Mouse (Mus musculus) myocyte (in vitro differentiated cells): Measurements from ENCODE around the gene Pln. TPM values are rescaled to one million over a fixed set of nuclear protein-coding genes. Genes with fewer than 3 reads are reported as not detected.

Experiments used
- H3K27me3 ChIP-seq: one replicate; pipeline ENCODE4 v1.6.1; 2011; ENCODE audit not compliant: control insufficient read depth, insufficient read depth, insufficient read length
- H3K36me3 ChIP-seq: one replicate; pipeline ENCODE4 v1.6.1; 2011; ENCODE audit not compliant: control insufficient read depth, insufficient read depth
- H3K4me2 ChIP-seq: one replicate; pipeline ENCODE4 v1.6.1; 2011; ENCODE audit warnings: low read depth, control low read depth
- H3K4me3 ChIP-seq: one replicate; pipeline ENCODE4 v1.5.1; 2011; ENCODE audit warnings: mild to moderate bottlenecking, control low read depth, moderate library complexity
- H3K79me2 ChIP-seq: one replicate; pipeline ENCODE4 v1.6.1; 2011; ENCODE audit not compliant: control insufficient read depth, insufficient read depth
- H3ac ChIP-seq: one replicate; pipeline ENCODE4 v1.6.1; 2011; ENCODE audit not compliant: control insufficient read depth, insufficient read length
- CEBPB ChIP-seq: IDR thresholded peaks from 2 replicates; pipeline ENCODE4 v1.6.1; 2011; ENCODE audit warnings: mild to moderate bottlenecking, moderate library complexity; ENCODE audit not compliant: poor library complexity, insufficient read depth, severe bottlenecking
- E2F4 ChIP-seq: IDR thresholded peaks from one replicate; pipeline ENCODE4 v1.6.1; 2011; ENCODE audit warnings: mild to moderate bottlenecking, control low read depth, moderate library complexity; ENCODE audit not compliant: insufficient read depth
- MAX ChIP-seq: IDR thresholded peaks from one replicate; pipeline ENCODE4 v1.6.1; 2011; ENCODE audit warnings: low read depth, mild to moderate bottlenecking, control low read depth
- MYOD1 ChIP-seq, 3 experiments: IDR thresholded peaks; one replicate each; pipeline ENCODE4 v1.6.1; 2011; ENCODE audit warnings: control low read depth in 2 of 3, low read depth in 2 of 3, mild to moderate bottlenecking in 2 of 3, moderate library complexity in 1 of 3; ENCODE audit not compliant: insufficient read length in 2 of 3, control insufficient read depth in 1 of 3
- MYOG ChIP-seq, 3 experiments: IDR thresholded peaks; one replicate each; pipeline ENCODE4 v1.6.1; 2011; ENCODE audit warnings: control low read depth in 2 of 3, low read depth in 2 of 3, mild to moderate bottlenecking in 2 of 3; ENCODE audit not compliant: insufficient read length in 2 of 3, control insufficient read depth in 1 of 3, insufficient read depth in 1 of 3
- POLR2A ChIP-seq: IDR thresholded peaks from one replicate; pipeline ENCODE4 v1.6.1; 2011; ENCODE audit warnings: low read depth, mild to moderate bottlenecking, control low read depth, moderate library complexity; ENCODE audit not compliant: insufficient read length
- POLR2AphosphoS2 ChIP-seq: IDR thresholded peaks from one replicate; pipeline ENCODE4 v1.6.1; 2011; ENCODE audit warnings: low read depth, control low read depth; ENCODE audit not compliant: insufficient read length
- REST ChIP-seq: IDR thresholded peaks from one replicate; pipeline ENCODE4 v1.6.1; 2011; ENCODE audit warnings: mild to moderate bottlenecking, control low read depth, moderate library complexity; ENCODE audit not compliant: insufficient read depth, insufficient read length
- SRF ChIP-seq: IDR thresholded peaks from one replicate; pipeline ENCODE4 v1.6.1; 2011; ENCODE audit warnings: low read depth; ENCODE audit not compliant: control insufficient read depth, insufficient read length
- TCF12 ChIP-seq: IDR thresholded peaks from one replicate; pipeline ENCODE4 v1.6.1; 2011; ENCODE audit warnings: mild to moderate bottlenecking, control low read depth; ENCODE audit not compliant: poor library complexity, insufficient read depth, severe bottlenecking
- TCF3 ChIP-seq: IDR thresholded peaks from one replicate; pipeline ENCODE4 v1.6.1; 2011; ENCODE audit warnings: low read depth, control low read depth; ENCODE audit not compliant: insufficient read length
- USF1 ChIP-seq: IDR thresholded peaks from one replicate; pipeline ENCODE4 v1.6.1; 2011; ENCODE audit warnings: low read depth, mild to moderate bottlenecking, control low read depth, moderate library complexity
- polyA plus RNA-seq: library from polyadenylated mRNA; unstranded; fragments of >200 nt; fragmentation: generic; extraction: Trizol; gene quantifications from one replicate; pipeline ENCODE4 v1.2.1, GENCODE M21; 2012; ENCODE audit warnings: missing spikeins

The Pln gene
- 0.56 TPM for polyA plus RNA-seq

- no peaks in the 10 kb centered on the region for H3K36me3 ChIP-seq
- no peaks in the 10 kb centered on the region for H3K27me3 ChIP-seq
- no peak within 1 kb of the TSS for H3K4me3 ChIP-seq
- H3ac ChIP-seq: no peak within 1 kb of the TSS
- no peaks in the 10 kb centered on the region for H3K79me2 ChIP-seq
- no peak within 1 kb of the TSS for H3K4me2 ChIP-seq
- no peak for TF ChIP-seq MYOG (IDR thresholded peaks at IDR 0.05; ENCODE audit: control insufficient read depth in 1 of 3, insufficient read depth in 1 of 3, insufficient read length in 2 of 3, low read depth in 2 of 3)
- no peak for TF ChIP-seq MYOD1 (IDR thresholded peaks at IDR 0.05; ENCODE audit: control insufficient read depth in 1 of 3, insufficient read length in 2 of 3, low read depth in 2 of 3)
- no peak for TF ChIP-seq TCF12
- no peak for TF ChIP-seq POLR2AphosphoS2
- no peak for TF ChIP-seq TCF3
- TF ChIP-seq USF1: no peak
- TF ChIP-seq REST: no peak
- no peak for TF ChIP-seq CEBPB
- TF ChIP-seq E2F4: no peak
- TF ChIP-seq MAX: no peak
- TF ChIP-seq POLR2A: no peak
- TF ChIP-seq SRF: no peak
These were observed at the start of gene Pln for GRCm38 (mm10) chr10:53337162-53337923. TSS of gene Pln (plus strand) at chr10:53337667.

- Histone ChIP-seq H3K4me2 (no peak overlapping the region), H3ac (no peak overlapping the region), H3K4me3 (no peak overlapping the region), H3K36me3 (peaks cover 6% of the 10 kb centered on the region), H3K79me2 (no peaks in the 10 kb centered on the region), H3K27me3 (no peaks in the 10 kb centered on the region)
- no peak for TF ChIP-seq POLR2AphosphoS2
- TF ChIP-seq MYOD1 (IDR thresholded peaks at IDR 0.05; ENCODE audit: control insufficient read depth in 1 of 3, insufficient read length in 2 of 3, low read depth in 2 of 3): no peak
- no peak for TF ChIP-seq CEBPB
- TF ChIP-seq REST: no peak
- no peak for TF ChIP-seq MAX
- no peak for TF ChIP-seq MYOG (IDR thresholded peaks at IDR 0.05; ENCODE audit: control insufficient read depth in 1 of 3, insufficient read depth in 1 of 3, insufficient read length in 2 of 3, low read depth in 2 of 3)
- TF ChIP-seq E2F4: no peak
- TF ChIP-seq USF1: no peak
- TF ChIP-seq TCF3: no peak
- TF ChIP-seq TCF12: no peak
- TF ChIP-seq POLR2A: no peak
- no peak for TF ChIP-seq SRF
These were observed 31.6 kb upstream of the Pln start for GRCm38 (mm10) chr10:53305867-53306266.

DNA sequence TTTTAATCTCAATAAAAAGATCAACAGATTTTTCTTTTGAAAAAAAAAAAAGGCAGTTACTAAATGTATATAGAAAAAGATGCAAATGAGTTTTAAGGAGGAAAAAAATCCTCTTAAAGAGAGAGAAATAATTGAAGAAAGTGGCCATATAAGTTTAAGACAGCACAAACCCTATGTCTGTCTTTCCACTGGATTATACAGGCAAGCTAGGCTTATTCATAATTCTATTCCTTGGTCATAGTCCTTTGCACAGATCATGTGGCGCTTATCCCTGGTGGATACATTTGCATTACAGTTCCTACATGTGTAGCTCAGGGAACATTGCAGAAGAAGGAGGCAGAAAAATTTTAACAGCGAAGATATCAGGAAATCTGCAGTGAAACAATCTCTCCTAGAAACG, 30.8 kb upstream of the Pln start:
- TF ChIP-seq MYOD1 (IDR thresholded peaks at IDR 0.05; ENCODE audit: control insufficient read depth in 1 of 3, insufficient read length in 2 of 3, low read depth in 2 of 3): no peak
- no peak for TF ChIP-seq POLR2A
- no peak for TF ChIP-seq SRF
- TF ChIP-seq USF1: no peak
- no peak for TF ChIP-seq POLR2AphosphoS2
- Histone ChIP-seq H3K36me3 (peaks cover 4% of the 10 kb centered on the region), H3K79me2 (no peaks in the 10 kb centered on the region), H3K4me3 (no peak overlapping the region), H3K27me3 (no peaks in the 10 kb centered on the region), H3ac (no peak overlapping the region), H3K4me2 (no peak overlapping the region)

DNA sequence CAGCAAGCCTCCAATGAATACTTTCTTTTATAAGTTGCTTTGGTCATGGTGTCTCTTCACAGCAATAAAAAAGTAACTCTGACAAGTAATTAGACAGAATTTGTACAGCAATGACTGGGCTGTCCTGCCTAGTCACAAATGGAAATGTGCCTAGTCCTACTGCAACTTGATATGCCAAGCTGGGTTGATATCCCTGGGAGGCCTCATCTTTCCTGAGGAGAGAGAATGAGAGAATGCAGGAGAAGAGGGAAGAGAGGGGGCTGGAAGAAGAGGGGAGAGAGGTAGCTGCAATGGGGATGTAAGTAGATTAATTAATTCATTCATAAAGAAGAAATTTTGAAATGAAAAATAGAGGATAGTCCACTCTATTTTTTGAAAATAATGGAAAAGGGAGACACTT, 14.1 kb upstream of the Pln start:
- H3K79me2 ChIP-seq: peaks cover 3% of the 10 kb centered on the region
- no peaks in the 10 kb centered on the region for H3K36me3 ChIP-seq
- no peaks in the 10 kb centered on the region for H3K27me3 ChIP-seq
- no peak overlapping the region for H3K4me2 ChIP-seq
- H3K4me3 ChIP-seq: no peak overlapping the region
- TF ChIP-seq TCF3: no peak
- no peak for TF ChIP-seq MYOD1 (IDR thresholded peaks at IDR 0.05; ENCODE audit: control insufficient read depth in 1 of 3, insufficient read length in 2 of 3, low read depth in 2 of 3)
- no peak for TF ChIP-seq SRF
- no peak for TF ChIP-seq MAX
- no peak for TF ChIP-seq USF1
- no peak for TF ChIP-seq POLR2AphosphoS2
- TF ChIP-seq E2F4: no peak
- no peak for TF ChIP-seq POLR2A
- no peak for TF ChIP-seq REST
- no peak for TF ChIP-seq CEBPB
- no peak for TF ChIP-seq MYOG (IDR thresholded peaks at IDR 0.05; ENCODE audit: control insufficient read depth in 1 of 3, insufficient read depth in 1 of 3, insufficient read length in 2 of 3, low read depth in 2 of 3)
- no peak for TF ChIP-seq TCF12
- H3ac ChIP-seq: no peak overlapping the region

- no peak overlapping the region for H3K4me2 ChIP-seq
- no peak for TF ChIP-seq MAX
- no peak for TF ChIP-seq SRF
- TF ChIP-seq TCF3: no peak
- TF ChIP-seq USF1: no peak
- TF ChIP-seq TCF12: no peak
- no peak for TF ChIP-seq REST
- TF ChIP-seq E2F4: no peak
- no peak for TF ChIP-seq CEBPB
- TF ChIP-seq MYOG (IDR thresholded peaks at IDR 0.05; ENCODE audit: control insufficient read depth in 1 of 3, insufficient read depth in 1 of 3, insufficient read length in 2 of 3, low read depth in 2 of 3): no peak
- TF ChIP-seq POLR2AphosphoS2: no peak
- TF ChIP-seq MYOD1 (IDR thresholded peaks at IDR 0.05; ENCODE audit: control insufficient read depth in 1 of 3, insufficient read length in 2 of 3, low read depth in 2 of 3): no peak
- no peak for TF ChIP-seq POLR2A
- peaks cover 3% of the 10 kb centered on the region for H3K79me2 ChIP-seq
- H3K36me3 ChIP-seq: no peaks in the 10 kb centered on the region
- H3ac ChIP-seq: no peak overlapping the region
- H3K4me3 ChIP-seq: no peak overlapping the region
- H3K27me3 ChIP-seq: no peaks in the 10 kb centered on the region
These were observed 12.8 kb upstream of the Pln start for GRCm38 (mm10) chr10:53324663-53325062.
